Mouse (Mus musculus): ENCODE measurements around the gene Taf4.

- TF ChIP-seq USF1 (IDR thresholded peaks at IDR 0.05; ENCODE audit: low read depth) (no peak), MAX (IDR thresholded peaks at IDR 0.05) (no peak), MYOD1 (IDR thresholded peaks at IDR 0.05; ENCODE audit: control insufficient read depth, insufficient read length, low read depth) (no peak), CTCF (IDR thresholded peaks at IDR 0.05; ENCODE audit: control insufficient read depth, insufficient read depth, insufficient read length) (no peak), MYOG (IDR thresholded peaks at IDR 0.05; ENCODE audit: control insufficient read depth, extremely low read depth, insufficient read length) (no peak), FOSL1 (IDR thresholded peaks at IDR 0.05; ENCODE audit: insufficient read depth, low read length, poor library complexity, severe bottlenecking) (no peak), CEBPB (IDR thresholded peaks at IDR 0.05; ENCODE audit: low read depth) (no peak)
These were observed 39.4 kb downstream of the Taf4 start for GRCm38 (mm10) chr2:179937091-179937490.
